Mouse (Mus musculus) monocyte, adult 59 days (primary cell): Measurements from ENCODE around the gene Ankrd11. TPM values are rescaled to one million over a fixed set of nuclear protein-coding genes. Genes with fewer than 3 reads are reported as not detected.

Experiments
- total RNA-seq, 2 experiments: library from RNA; stranded (reverse); gene quantifications; one replicate each; pipeline ENCODE4 v1.2.4; 2023

Gene Ankrd11
- total RNA-seq = 100 to 1,000 TPM; 187 to 205 TPM

DNA sequence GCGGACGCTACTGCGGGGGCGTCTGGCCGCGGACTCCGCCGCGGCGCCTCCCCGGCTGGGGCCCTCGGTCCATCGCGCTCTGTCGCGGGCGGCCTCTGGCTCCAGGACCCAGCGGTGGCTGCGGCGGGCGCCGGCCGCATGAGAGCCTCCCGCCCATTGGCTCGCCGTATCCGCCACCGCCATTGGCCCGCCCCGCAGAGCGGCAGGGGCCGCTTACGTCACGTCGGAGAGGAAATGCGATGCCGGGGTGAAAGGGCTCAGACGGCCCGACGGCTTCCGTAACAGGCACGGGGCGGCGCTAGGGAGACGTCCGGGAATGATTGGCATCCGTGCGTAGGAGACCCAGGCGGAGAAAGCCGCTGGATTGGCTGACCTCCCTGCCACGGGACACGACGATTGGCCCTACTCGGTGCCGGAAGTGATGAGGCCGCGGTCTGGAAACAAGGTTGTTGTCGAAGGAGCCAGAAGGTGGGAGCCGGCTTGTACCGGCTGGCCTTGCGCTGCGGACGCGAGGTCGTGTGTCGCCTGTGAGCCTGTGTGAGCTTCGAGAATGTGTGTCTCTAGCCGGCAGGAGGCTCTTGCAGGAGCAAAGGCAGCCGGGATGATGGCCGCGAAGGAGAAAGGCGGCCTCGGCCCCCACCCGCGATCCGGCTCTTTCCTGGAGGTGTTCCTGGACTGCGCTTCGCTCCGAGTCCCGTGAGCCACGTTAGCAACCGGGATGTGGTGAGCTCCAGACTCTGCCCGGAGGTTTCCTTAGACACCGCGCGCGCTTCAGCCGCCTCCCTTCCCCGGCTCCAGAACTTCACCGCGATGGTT, at the start of gene Ankrd11:
Gene Ankrd11, minus strand, starts transcription at position 120 of the 816 bp plus-strand sequence.

DNA sequence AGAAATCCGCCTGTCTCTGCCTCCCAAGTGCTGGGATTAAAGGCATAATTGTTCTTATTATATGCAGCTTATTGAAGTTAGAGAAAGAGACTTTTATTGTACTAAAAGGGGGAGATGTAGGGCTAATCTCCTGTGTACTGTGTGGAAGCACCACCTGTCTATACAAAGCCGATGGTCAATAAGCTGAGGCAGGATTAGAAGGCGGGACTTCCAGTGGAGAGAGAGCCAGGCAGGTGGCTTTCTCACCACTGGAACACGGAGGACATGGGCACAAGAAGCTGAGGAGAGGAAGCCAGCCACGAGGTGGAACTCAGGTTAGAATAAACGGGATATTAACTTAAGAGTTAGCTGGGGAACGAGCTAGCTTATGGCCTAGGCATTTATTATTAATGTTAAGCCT, 20.6 kb upstream of the Ankrd11 start, which contains the start of gene Spg7:
Gene Spg7, plus strand, starts transcription at position 222 of the 400 bp plus-strand sequence.

DNA sequence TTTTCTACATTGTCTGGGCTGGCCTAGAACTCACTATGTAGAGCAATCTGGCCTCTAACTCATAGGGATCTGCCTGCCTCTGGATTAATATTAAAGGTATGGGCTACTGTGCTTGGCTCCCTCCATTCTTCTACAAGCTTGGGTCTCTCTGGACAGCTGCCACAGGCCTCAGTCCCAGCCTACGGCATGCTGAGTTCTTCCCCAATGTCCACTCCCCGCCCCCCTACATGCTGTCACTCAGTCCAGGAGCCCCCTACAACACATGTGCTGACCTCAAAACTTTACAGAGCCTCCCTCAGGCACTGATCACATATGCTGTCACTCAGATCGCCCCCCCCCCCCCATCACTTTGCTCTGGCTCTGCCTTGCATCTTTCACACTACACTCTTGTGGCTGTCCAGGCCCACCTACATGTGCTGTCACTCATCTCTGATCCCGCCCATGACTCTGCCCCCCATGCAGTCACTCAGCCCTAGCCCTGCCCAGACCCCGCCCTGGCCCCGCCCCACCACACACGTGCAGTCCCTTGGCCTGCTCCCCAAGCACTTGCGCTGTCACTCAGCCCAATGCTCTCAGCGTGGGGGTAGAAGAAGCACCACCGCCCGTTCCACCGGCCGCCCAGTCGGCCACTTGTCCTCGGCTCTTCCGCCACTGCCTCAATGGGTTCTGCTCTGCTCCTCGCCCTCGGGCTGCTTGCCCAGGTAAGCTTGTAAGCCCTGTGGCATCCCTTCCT, 194.1 kb downstream of the Ankrd11 start, which contains the start of gene Cdh15:
Gene Cdh15, plus strand, starts transcription at position 138 of the 733 bp plus-strand sequence.

Other genes starting within 250 kb of the Ankrd11 start
- not detected for gene Cdh15, start 194.3 kb downstream of the Ankrd11 start, total RNA-seq
- gene Spg7, start 20.7 kb upstream of the Ankrd11 start, total RNA-seq = 10 to 100 TPM; 36.4 to 49.9 TPM
- gene Rpl13, start 60.1 kb upstream of the Ankrd11 start, total RNA-seq = 100 to 1,000 TPM; 788 to 834 TPM
- gene Cpne7, start 75.1 kb upstream of the Ankrd11 start, total RNA-seq = not detected
- not detected for gene Sult5a1, start 116.0 kb upstream of the Ankrd11 start, total RNA-seq
- not detected for gene Dpep1, start 144.0 kb upstream of the Ankrd11 start, total RNA-seq
- 10 to 100 TPM; 64.5 to 85.4 TPM for gene Chmp1a, start 170.5 kb upstream of the Ankrd11 start, total RNA-seq
- not detected for gene Spata33, start 170.6 kb upstream of the Ankrd11 start, total RNA-seq
- gene Cdk10, start 182.6 kb upstream of the Ankrd11 start, total RNA-seq = 10 to 100 TPM; 39.0 to 46.4 TPM
- gene Spata2l, start 194.0 kb upstream of the Ankrd11 start, total RNA-seq = 1 to 10 TPM; 4.3 to 5.1 TPM
- 10 to 100 TPM; 27.8 to 36.5 TPM for gene Zfp276, start 211.9 kb upstream of the Ankrd11 start, total RNA-seq
- 10 to 100 TPM; 67.4 to 82.9 TPM for gene Vps9d1, start 212.1 kb upstream of the Ankrd11 start, total RNA-seq